Mouse (Mus musculus): ENCODE results near the gene Frmpd1. TPM values are rescaled to one million over a fixed set of nuclear protein-coding genes. Genes with fewer than 3 reads are reported as not detected.

Gene Frmpd1
- 8.1 TPM for polyA plus RNA-seq (2015; fragmentation: Illumina TruSeq; extraction: RNeasy Lipid Tissue Mini Kit (QIAGEN cat#74804); ENCODE audit: low read depth, low replicate concordance)

GRCm38 (mm10) chr4:45184521-45185330 is at the start of gene Frmpd1:
Frmpd1 (plus strand) TSS chr4:45184875.

DNA sequence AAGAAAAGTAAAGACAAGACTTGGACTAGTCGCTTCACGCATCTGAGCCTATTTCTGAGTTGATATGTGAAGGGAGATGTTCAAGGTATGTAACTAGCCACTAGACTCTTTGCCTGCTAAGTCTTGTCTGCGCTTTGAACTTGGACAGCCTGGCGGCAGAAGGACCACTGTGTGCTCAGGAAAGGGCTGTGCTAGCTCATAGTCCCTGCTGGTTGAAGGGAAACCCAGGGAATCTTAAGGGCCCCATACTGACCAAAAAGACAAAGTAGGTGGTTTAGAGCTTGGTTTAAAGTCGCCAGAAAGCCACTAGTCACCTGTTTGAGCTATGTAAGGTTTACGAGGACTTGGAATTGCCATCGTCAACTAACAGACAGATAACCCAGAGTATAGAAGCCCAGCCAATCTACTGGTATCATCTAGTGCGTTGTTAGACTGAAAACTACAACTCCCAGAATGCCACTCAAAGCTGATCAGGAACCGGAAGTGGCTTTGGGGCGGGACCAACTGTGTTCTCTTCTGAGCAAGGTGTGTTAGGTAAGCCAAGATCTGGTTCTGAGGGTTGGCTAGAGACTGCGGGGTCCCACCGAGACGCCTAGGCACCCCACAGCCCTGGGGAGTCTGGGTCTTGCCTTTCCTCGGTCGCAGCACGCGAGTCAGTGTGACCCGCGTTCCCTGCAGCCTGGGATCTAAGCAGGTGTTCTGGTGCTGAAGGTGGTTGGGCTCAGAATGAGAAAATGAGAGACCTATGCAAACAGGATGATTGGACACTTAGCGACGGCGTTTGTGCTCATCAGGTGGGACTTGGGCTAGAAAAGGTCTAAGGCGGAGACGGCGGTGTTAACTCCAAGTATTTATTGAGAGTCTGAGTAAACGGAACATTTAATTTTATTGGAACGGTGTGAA is 112.2 kb downstream of the Frmpd1 start, which contains the start of gene Trmt10b:
TSS of gene Trmt10b (plus strand) at position 466 of the 903 bp plus-strand sequence.

Other genes with a start within 250 kb of the Frmpd1 start
- gene Grhpr, start 203.5 kb upstream of the Frmpd1 start, polyA plus RNA-seq (2015; fragmentation: Illumina TruSeq; extraction: RNeasy Lipid Tissue Mini Kit (QIAGEN cat#74804); ENCODE audit: low read depth, low replicate concordance), result 49.3 TPM
- 7.2 TPM for gene Zbtb5, start 172.5 kb upstream of the Frmpd1 start, polyA plus RNA-seq (2015; fragmentation: Illumina TruSeq; extraction: RNeasy Lipid Tissue Mini Kit (QIAGEN cat#74804); ENCODE audit: low read depth, low replicate concordance)
- gene Polr1e, start 166.3 kb upstream of the Frmpd1 start, polyA plus RNA-seq (2015; fragmentation: Illumina TruSeq; extraction: RNeasy Lipid Tissue Mini Kit (QIAGEN cat#74804); ENCODE audit: low read depth, low replicate concordance), result 14.3 TPM
- gene Fbxo10, start 100.3 kb upstream of the Frmpd1 start, polyA plus RNA-seq (2015; fragmentation: Illumina TruSeq; extraction: RNeasy Lipid Tissue Mini Kit (QIAGEN cat#74804); ENCODE audit: low read depth, low replicate concordance), result 21.3 TPM
- 170 TPM for gene Tomm5, start 76.8 kb upstream of the Frmpd1 start, polyA plus RNA-seq (2015; fragmentation: Illumina TruSeq; extraction: RNeasy Lipid Tissue Mini Kit (QIAGEN cat#74804); ENCODE audit: low read depth, low replicate concordance)
- gene Trmt10b, start 112.3 kb downstream of the Frmpd1 start, polyA plus RNA-seq (2015; fragmentation: Illumina TruSeq; extraction: RNeasy Lipid Tissue Mini Kit (QIAGEN cat#74804); ENCODE audit: low read depth, low replicate concordance), result 25.1 TPM
- gene Dcaf10, start 157.2 kb downstream of the Frmpd1 start, polyA plus RNA-seq (2015; fragmentation: Illumina TruSeq; extraction: RNeasy Lipid Tissue Mini Kit (QIAGEN cat#74804); ENCODE audit: low read depth, low replicate concordance), result 11.5 TPM
- 14.4 TPM for gene Exosc3, start 157.9 kb downstream of the Frmpd1 start, polyA plus RNA-seq (2015; fragmentation: Illumina TruSeq; extraction: RNeasy Lipid Tissue Mini Kit (QIAGEN cat#74804); ENCODE audit: low read depth, low replicate concordance)
- gene Slc25a51, start 223.9 kb downstream of the Frmpd1 start, polyA plus RNA-seq (2015; fragmentation: Illumina TruSeq; extraction: RNeasy Lipid Tissue Mini Kit (QIAGEN cat#74804); ENCODE audit: low read depth, low replicate concordance), result 85.8 TPM

Measured in brain, adult 10 weeks (tissue).